Mouse (Mus musculus): ENCODE data around the gene Pxn. TPM values are rescaled to one million over a fixed set of nuclear protein-coding genes. Genes with fewer than 3 reads are reported as not detected.

The Pxn gene
- polyA plus RNA-seq (2015; fragmentation: Nextera tagmentation; extraction: Ambion mirVana): 39.1 and 40.6 TPM in 2 replicates

DNA sequence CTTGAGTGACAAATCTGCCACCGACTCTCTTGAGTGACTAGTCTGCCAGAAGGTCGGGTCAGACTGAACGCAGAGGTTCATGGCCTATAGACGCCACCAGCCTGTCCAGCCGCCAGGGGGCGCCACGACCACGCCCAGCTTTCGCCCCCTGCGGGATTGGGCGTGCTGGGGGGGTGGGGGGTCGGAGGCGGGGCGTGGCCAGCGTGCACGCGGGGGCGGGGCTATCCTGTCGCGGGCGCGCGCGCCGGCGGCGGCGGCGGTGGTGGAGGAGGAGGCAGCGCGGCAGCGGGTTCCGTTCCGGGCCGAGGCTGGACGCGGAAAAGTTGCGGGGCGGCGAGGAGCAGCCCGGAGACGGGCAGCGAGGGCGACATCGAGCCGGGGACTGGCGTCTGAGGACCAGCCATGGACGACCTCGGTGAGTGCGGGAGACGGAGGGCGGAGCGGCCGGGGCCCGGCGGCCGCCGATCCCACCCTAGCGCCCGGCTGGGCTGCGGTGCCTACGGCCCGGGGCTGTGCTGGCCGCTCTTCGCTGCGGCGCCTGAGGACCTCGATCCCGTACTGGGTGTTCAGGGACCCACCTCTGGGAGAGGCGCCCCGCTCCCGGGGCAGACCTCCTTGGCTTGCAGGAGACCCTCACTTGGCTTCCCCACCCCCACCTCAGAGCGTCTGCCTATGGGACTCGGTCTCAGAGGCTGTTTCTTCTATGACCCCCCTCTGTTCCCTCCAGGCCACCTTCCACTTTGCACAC, at the start of gene Pxn:
Gene Pxn, plus strand, starts transcription at position 223 of the 748 bp plus-strand sequence.
- H3K4me1 ChIP-seq (ENCODE audit: control insufficient read depth, insufficient read depth, low read length): peaks cover 33% of the 10 kb centered on the region
- peak within 1 kb of the TSS; percentile 78 for H3K27ac ChIP-seq (ENCODE audit: low read length)
- peak within 1 kb of the TSS; percentile 87 for H3K4me2 ChIP-seq (ENCODE audit: low read depth, low read length)
- no peaks in the 10 kb centered on the region for H3K9me3 ChIP-seq (replicated peaks; ENCODE audit: control insufficient read depth, low read length)
- WGBS: under 1% methylated on average over 72 of the region's 74 CpGs
- peak within 1 kb of the TSS; percentile 88 for H3K4me3 ChIP-seq (ENCODE audit: low read length)
- H3K9ac ChIP-seq (ENCODE audit: low read length): peak within 1 kb of the TSS; percentile 92
- H3K27me3 ChIP-seq (ENCODE audit: control insufficient read depth, insufficient read depth, low read length): no peaks in the 10 kb centered on the region
- no peaks in the 10 kb centered on the region for H3K36me3 ChIP-seq (ENCODE audit: control insufficient read depth, insufficient read depth)
- ATAC-seq (replicated peaks; ENCODE audit: extremely low read depth, insufficient read depth, low FRiP score): peak; percentile 83

DNA sequence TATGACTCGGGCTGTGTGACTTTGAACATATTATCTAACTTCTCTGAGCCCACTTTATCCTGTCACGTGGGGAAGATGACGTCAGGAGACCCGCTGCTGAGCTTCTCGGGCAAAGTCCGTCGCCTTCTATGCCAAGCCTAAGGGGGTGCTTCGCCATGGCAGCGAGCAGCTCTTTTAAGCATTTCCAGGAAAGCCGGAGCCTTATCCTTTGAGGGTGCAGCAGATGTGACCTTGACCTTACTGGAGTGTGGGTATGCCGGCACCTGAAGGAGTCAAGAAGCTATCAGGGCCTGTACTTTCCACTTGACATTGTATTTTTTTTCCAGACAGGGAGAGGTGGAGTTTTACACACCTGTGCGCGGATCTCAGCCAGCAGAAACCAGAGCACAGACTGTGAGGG, 47.6 kb upstream of the Pxn start:
- Histone ChIP-seq H3K4me3 (ENCODE audit: low read length) (no peak overlapping the region), H3K36me3 (ENCODE audit: control insufficient read depth, insufficient read depth) (no peaks in the 10 kb centered on the region), H3K9ac (ENCODE audit: low read length) (no peak overlapping the region), H3K27me3 (ENCODE audit: control insufficient read depth, insufficient read depth, low read length) (no peaks in the 10 kb centered on the region), H3K4me2 (ENCODE audit: low read depth, low read length) (no peak overlapping the region), H3K4me1 (ENCODE audit: control insufficient read depth, insufficient read depth, low read length) (0 out of 2 replicates have a peak, but pooled peaks cover 1% of the 10 kb centered on the region), H3K9me3 (replicated peaks; ENCODE audit: control insufficient read depth, low read length) (no peaks in the 10 kb centered on the region), H3K27ac (ENCODE audit: low read length) (no peak overlapping the region)
- no peak for ATAC-seq (replicated peaks; ENCODE audit: extremely low read depth, insufficient read depth, low FRiP score)
- 59% methylated on average over 13 of the region's 13 CpGs for WGBS

DNA sequence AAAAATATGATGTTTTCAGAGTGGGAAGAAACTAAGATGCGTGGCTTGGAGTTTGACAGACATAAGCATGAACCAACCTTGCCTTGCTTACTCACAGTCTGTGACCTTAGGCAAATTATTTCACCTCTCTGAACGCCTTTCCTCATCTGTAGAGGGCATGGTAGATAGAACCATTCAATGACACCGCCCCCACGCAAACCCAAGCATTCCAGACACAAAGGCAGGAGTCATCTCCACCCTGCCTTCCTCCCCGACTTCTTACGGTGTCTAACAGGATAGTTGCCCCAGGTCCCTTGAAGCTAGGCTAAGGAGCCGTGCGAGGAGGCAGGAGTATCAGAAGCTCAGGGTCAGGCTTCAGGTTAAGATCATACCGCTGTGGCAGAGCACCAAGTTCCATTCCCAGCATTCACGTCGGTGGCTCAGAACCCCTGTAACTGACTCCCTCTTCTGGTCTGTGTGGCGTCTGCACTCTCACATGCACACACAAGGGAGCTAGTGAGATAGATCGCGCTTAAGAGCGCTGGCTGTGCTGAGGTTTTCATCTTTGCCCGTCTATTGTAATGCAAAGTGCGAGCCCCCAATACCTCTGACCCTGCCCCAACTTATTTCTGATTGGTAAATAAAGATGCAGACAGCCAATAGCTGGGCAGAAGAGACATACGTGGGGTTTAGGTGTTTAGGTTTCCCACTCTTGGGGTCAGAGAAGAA, 41.9 kb upstream of the Pxn start:
- no peak for ATAC-seq (replicated peaks; ENCODE audit: extremely low read depth, insufficient read depth, low FRiP score)

DNA sequence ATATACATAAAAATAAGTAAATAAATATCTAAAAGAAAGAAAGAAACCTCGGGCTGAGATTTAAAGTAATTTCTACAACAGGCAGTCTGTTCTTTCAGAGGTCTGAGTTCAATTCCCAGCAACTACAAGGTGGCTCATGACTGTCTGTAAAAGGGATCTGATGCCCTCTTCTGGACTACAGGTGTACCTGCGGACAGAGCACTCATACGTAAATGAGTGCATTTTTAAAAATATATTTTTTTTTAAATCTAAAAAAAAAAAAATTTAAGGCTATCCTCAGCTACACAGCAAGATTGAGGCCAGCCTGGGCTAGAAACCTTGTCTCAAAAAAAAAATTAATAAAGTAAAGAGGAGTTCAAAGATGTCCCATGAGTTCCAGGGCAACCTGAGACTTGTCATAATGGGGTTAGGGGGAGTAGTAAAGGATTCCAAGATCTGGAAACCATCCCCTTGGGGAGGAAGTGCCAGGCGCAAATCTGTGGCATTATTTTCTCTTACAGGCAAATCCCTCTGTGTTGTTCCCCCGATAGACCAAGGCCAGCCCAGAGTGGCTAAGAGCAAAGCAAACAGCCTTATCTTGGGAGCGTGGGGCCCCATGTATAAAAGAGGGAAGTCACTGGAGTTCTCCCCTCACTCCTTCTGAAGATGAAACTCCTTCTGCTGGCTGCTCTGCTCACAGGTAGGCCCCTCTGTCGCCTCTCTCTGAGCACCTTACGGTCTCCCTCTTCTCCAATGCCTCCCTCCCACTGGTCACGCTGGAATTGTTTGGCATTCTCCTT, 40.6 kb upstream of the Pxn start, which contains the start of gene Pla2g1b:
Gene Pla2g1b, plus strand, starts transcription at position 621 of the 779 bp plus-strand sequence.
- Histone ChIP-seq H3K9me3 (replicated peaks; ENCODE audit: control insufficient read depth, low read length) (no peaks in the 10 kb centered on the region), H3K27ac (ENCODE audit: low read length) (no peak within 1 kb of the TSS), H3K4me2 (ENCODE audit: low read depth, low read length) (no peak within 1 kb of the TSS), H3K4me1 (ENCODE audit: control insufficient read depth, insufficient read depth, low read length) (peaks cover 4% of the 10 kb centered on the region; the same call in 1 of the 2 replicates), H3K36me3 (ENCODE audit: control insufficient read depth, insufficient read depth) (no peaks in the 10 kb centered on the region), H3K9ac (ENCODE audit: low read length) (no peak within 1 kb of the TSS), H3K4me3 (ENCODE audit: low read length) (no peak within 1 kb of the TSS), H3K27me3 (ENCODE audit: control insufficient read depth, insufficient read depth, low read length) (no peaks in the 10 kb centered on the region)
- WGBS: 36% methylated on average over 9 of the region's 9 CpGs
- ATAC-seq (replicated peaks; ENCODE audit: extremely low read depth, insufficient read depth, low FRiP score): no peak

More for the DNA sequence above, 41.9 kb upstream of the Pxn start:
- no peaks in the 10 kb centered on the region for H3K27me3 ChIP-seq (ENCODE audit: control insufficient read depth, insufficient read depth, low read length)
- H3K4me1 ChIP-seq (ENCODE audit: control insufficient read depth, insufficient read depth, low read length): 0 out of 2 replicates have a peak, but pooled peaks cover 3% of the 10 kb centered on the region
- no peak overlapping the region for H3K27ac ChIP-seq (ENCODE audit: low read length)
- H3K36me3 ChIP-seq (ENCODE audit: control insufficient read depth, insufficient read depth): no peaks in the 10 kb centered on the region
- H3K4me2 ChIP-seq (ENCODE audit: low read depth, low read length): no peak overlapping the region
- no peaks in the 10 kb centered on the region for H3K9me3 ChIP-seq (replicated peaks; ENCODE audit: control insufficient read depth, low read length)
- no peak overlapping the region for H3K4me3 ChIP-seq (ENCODE audit: low read length)
- no peak overlapping the region for H3K9ac ChIP-seq (ENCODE audit: low read length)
- 77% methylated on average over 18 of the region's 18 CpGs for WGBS

DNA sequence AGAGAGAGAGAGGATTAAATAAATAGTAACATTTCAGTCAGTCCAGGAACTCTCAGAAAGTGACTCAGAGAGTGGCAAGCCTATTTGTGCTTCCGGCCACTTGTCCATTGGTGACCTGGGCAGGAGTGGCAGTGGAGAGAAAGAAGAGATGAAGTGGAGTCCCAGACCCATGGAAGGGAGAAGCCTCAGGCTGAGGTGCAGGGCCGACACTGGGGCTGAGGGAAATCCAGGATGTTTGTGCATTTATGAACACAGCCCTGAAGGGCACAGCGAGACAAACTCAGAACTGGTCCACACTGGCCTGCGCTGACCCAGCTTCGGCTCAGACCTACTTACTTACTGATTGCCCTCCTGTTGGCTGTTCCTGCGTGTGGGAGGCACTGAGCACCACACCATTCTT, 36.7 kb upstream of the Pxn start:
- Histone ChIP-seq H3K9me3 (replicated peaks; ENCODE audit: control insufficient read depth, low read length) (no peaks in the 10 kb centered on the region), H3K4me2 (ENCODE audit: low read depth, low read length) (no peak overlapping the region), H3K9ac (ENCODE audit: low read length) (no peak overlapping the region), H3K27ac (ENCODE audit: low read length) (no peak overlapping the region), H3K36me3 (ENCODE audit: control insufficient read depth, insufficient read depth) (no peaks in the 10 kb centered on the region), H3K4me1 (ENCODE audit: control insufficient read depth, insufficient read depth, low read length) (peaks cover 6% of the 10 kb centered on the region; the same call in 1 of the 2 replicates), H3K27me3 (ENCODE audit: control insufficient read depth, insufficient read depth, low read length) (no peaks in the 10 kb centered on the region), H3K4me3 (ENCODE audit: low read length) (no peak overlapping the region)
- 60% methylated on average over 6 of the region's 6 CpGs for WGBS
- no peak for ATAC-seq (replicated peaks; ENCODE audit: extremely low read depth, insufficient read depth, low FRiP score)

DNA sequence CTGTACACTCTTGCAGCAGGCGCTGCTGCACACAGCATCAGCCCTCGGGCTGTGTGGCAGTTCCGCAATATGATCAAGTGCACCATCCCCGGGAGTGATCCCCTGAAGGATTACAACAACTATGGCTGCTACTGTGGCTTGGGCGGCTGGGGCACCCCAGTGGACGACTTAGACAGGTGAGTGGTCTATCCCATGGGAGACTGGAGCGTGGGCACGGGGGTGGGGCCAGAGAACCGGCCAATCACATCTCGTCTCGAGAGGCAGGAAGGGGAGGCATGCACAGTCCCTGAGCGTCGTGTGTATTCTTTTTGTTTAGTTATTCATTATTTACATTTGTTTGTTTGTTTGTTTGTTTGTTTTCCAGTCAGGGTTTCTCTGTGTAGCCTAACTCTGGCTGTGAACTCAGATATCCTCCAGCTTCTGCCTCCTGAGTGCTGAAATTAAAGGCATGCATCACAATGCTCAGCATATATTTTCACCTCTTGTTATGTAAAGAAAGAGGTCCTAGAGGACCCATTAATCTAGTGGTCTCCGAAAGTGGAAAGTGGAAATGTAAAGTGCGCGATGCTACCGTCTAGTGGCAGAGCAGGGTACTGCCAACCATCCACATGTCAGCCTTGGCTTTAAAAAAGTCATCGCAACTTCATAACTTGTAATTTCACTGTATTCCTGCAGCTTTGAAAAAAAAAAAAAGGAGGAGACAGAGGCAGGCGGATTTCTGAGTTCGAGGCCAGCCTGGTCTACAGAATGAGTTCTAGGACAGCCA, 35.5 kb upstream of the Pxn start:
- Histone ChIP-seq H3K27ac (ENCODE audit: low read length) (no peak overlapping the region), H3K4me2 (ENCODE audit: low read depth, low read length) (peak overlapping the region; percentile 36), H3K9me3 (replicated peaks; ENCODE audit: control insufficient read depth, low read length) (no peaks in the 10 kb centered on the region), H3K9ac (ENCODE audit: low read length) (no peak overlapping the region), H3K27me3 (ENCODE audit: control insufficient read depth, insufficient read depth, low read length) (no peaks in the 10 kb centered on the region), H3K4me3 (ENCODE audit: low read length) (no peak overlapping the region), H3K36me3 (ENCODE audit: control insufficient read depth, insufficient read depth) (no peaks in the 10 kb centered on the region), H3K4me1 (ENCODE audit: control insufficient read depth, insufficient read depth, low read length) (peaks cover 11% of the 10 kb centered on the region)
- 32% methylated on average over 20 of the region's 20 CpGs for WGBS
- no peak for ATAC-seq (replicated peaks; ENCODE audit: extremely low read depth, insufficient read depth, low FRiP score)

DNA sequence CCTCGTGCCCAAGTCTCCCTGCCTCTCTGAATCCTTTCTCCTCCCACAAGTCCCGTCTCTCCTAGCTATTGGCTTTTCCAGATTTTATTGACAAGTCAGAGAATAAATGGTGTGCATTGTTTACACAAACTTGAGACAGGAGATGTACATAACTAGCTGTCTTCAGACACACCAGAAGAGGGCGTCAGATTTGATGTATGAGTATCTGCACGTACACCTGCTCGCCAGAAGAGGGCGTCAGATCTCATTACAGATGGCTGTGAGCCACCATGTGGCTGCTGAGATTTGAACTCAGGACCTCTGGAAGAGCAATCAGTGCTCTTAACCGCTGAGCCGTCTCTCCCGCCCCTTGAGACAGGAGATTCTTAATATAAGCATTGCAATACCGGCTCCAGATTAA, 33.3 kb upstream of the Pxn start:
- H3K27me3 ChIP-seq (ENCODE audit: control insufficient read depth, insufficient read depth, low read length): no peaks in the 10 kb centered on the region
- no peak overlapping the region for H3K9ac ChIP-seq (ENCODE audit: low read length)
- WGBS: 74% methylated on average over 10 of the region's 10 CpGs
- peaks cover 5% of the 10 kb centered on the region; the same call in 1 of the 2 replicates for H3K36me3 ChIP-seq (ENCODE audit: control insufficient read depth, insufficient read depth)
- no peaks in the 10 kb centered on the region for H3K9me3 ChIP-seq (replicated peaks; ENCODE audit: control insufficient read depth, low read length)
- peaks cover 9% of the 10 kb centered on the region for H3K4me1 ChIP-seq (ENCODE audit: control insufficient read depth, insufficient read depth, low read length)
- H3K27ac ChIP-seq (ENCODE audit: low read length): no peak overlapping the region
- no peak overlapping the region for H3K4me2 ChIP-seq (ENCODE audit: low read depth, low read length)
- no peak overlapping the region for H3K4me3 ChIP-seq (ENCODE audit: low read length)
- ATAC-seq (replicated peaks; ENCODE audit: extremely low read depth, insufficient read depth, low FRiP score): no peak

DNA sequence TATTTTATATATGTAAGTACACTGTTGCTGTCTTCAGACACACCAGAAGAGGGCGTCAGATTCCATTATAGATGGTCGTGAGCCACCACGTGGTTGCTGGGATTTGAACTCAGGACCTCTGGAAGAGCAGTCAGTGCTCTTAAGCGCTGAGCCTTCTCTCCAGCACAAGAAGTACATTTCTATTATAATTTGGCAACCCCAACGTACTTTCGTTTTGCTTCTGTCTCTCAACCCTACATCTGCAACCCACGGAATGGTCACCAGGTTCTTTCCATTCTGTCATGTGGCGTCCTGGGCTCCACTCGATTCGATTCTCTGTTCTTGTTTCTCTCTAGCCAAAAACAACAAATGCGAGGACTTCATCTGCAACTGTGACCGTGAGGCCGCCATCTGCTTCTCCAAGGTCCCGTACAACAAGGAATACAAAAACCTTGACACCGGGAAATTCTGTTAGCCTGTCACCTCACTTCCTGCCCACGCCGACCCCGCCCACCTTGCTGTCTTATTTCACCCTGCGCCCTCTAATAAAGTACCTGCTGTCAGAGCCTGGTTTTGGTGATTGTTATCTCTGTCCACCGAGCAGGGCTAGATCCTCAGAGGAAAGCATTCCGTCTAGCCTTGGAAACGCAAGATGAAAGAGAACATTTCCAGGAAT, 32.2 kb upstream of the Pxn start:
- no peaks in the 10 kb centered on the region for H3K9me3 ChIP-seq (replicated peaks; ENCODE audit: control insufficient read depth, low read length)
- H3K36me3 ChIP-seq (ENCODE audit: control insufficient read depth, insufficient read depth): peaks cover 5% of the 10 kb centered on the region; the same call in 1 of the 2 replicates
- peak overlapping the region; percentile 22 for H3K4me3 ChIP-seq (ENCODE audit: low read length)
- H3K27ac ChIP-seq (ENCODE audit: low read length): no peak overlapping the region
- no peak overlapping the region for H3K9ac ChIP-seq (ENCODE audit: low read length)
- peak overlapping the region; percentile 42 for H3K4me2 ChIP-seq (ENCODE audit: low read depth, low read length)
- H3K4me1 ChIP-seq (ENCODE audit: control insufficient read depth, insufficient read depth, low read length): peaks cover 9% of the 10 kb centered on the region
- no peak for ATAC-seq (replicated peaks; ENCODE audit: extremely low read depth, insufficient read depth, low FRiP score)
- H3K27me3 ChIP-seq (ENCODE audit: control insufficient read depth, insufficient read depth, low read length): no peaks in the 10 kb centered on the region
- WGBS: 54% methylated on average over 22 of the region's 22 CpGs

Measured in heart, embryonic 16.5 days (tissue).